Mouse (Mus musculus): Measurements from ENCODE around the gene Lypd4.

DNA sequence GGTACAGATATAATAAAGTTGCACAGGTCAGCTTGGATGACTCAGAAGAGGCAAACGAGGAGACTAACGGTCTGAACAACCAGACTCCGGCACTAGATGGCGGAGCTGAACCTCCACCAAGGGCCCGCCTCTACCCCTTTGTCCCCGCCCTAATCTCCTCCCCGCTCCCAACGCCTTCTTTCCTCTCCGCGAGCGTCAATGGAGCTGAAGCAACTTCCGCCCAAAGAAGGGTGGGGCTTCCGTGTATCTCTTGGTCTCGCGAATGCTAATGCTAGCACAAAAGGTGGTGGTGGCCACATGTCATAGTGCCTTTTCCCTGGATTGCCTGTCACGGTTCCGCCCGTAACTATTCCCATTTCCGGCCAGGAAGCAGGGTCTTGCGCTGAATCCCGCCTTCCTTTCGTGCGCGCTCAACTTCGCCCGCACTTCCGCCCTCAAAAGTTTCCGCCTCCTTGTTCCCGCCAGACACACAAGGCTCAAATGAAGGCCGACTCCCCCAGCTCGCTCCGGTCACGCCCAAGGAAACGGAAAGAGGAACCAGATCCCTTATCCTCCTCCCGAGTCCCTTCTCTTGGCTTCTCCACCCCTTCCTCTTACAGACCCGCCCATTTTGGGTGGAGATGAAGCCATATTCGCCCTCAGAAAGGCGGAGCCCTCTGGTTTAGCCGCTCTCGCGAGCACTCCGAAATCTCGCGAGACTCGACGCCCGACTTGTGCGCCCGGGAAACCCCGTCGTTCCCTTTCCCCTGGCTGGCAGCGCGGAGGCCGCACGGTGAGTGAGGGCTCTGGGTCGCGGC is 14.4 kb upstream of the Lypd4 start, which contains the start of gene Rps19:
- TF ChIP-seq MYOD1 (IDR thresholded peaks at IDR 0.05; ENCODE audit: control insufficient read depth in 1 of 3, insufficient read length in 2 of 3, low read depth in 2 of 3) (peak in 2 of 3 experiments; percentile 14), TCF12 (IDR thresholded peaks at IDR 0.05; ENCODE audit: insufficient read depth, poor library complexity, severe bottlenecking) (no peak), POLR2A (IDR thresholded peaks at IDR 0.05; ENCODE audit: insufficient read length, low read depth) (peak; percentile 92), SRF (IDR thresholded peaks at IDR 0.05; ENCODE audit: control insufficient read depth, insufficient read length, low read depth) (no peak), TCF3 (IDR thresholded peaks at IDR 0.05; ENCODE audit: insufficient read length, low read depth) (no peak), MAX (IDR thresholded peaks at IDR 0.05; ENCODE audit: low read depth) (no peak), USF1 (IDR thresholded peaks at IDR 0.05; ENCODE audit: low read depth) (peak; percentile 50), MYOG (IDR thresholded peaks at IDR 0.05; ENCODE audit: control insufficient read depth in 1 of 3, insufficient read depth in 1 of 3, insufficient read length in 2 of 3, low read depth in 2 of 3) (peak in 1 of 3 experiments; percentile 50)

Data from myocyte (in vitro differentiated cells).